Mouse (Mus musculus): ENCODE data around the gene Cyp2ab1. TPM values are rescaled to one million over a fixed set of nuclear protein-coding genes. Genes with fewer than 3 reads are reported as not detected.

The Cyp2ab1 gene
- polyA plus RNA-seq, 1 experiment from 2014 or later, result not detected

DNA sequence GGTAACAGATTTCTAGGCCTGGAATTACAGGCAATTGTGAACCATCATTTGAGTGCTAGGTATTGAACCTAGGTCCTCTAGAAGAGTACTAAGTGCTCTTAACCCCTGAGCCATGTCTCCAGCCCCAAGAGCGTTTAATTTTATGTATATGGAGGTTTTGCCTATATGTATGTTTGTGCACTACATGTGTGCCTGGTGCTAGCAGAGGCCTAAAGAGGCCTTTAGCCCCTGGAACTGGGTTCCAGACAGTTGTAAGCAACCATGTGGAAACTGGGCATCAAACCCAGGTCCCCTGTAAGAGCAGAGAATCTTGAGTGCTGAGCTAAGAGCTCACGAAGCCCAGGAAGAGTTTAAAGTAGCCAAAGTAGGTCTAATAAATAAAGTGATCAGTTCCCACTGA lies 25.1 kb downstream of the Cyp2ab1 start:
- H3K27ac ChIP-seq (ENCODE audit: low read length), result no peak overlapping the region
- no peak overlapping the region for H3K4me3 ChIP-seq (replicated peaks; ENCODE audit: low read length)
- H3K36me3 ChIP-seq (ENCODE audit: control insufficient read depth, insufficient read depth), result peaks cover 14% of the 10 kb centered on the region; the same call in 1 of the 2 replicates
- WGBS, result 97% methylated on average over 2 of the region's 2 CpGs
- no peak overlapping the region for H3K9ac ChIP-seq (replicated peaks; ENCODE audit: low read depth, low read length)
- H3K4me1 ChIP-seq (replicated peaks; ENCODE audit: control insufficient read depth, insufficient read depth, low read length), result peaks cover 16% of the 10 kb centered on the region
- no peaks in the 10 kb centered on the region for H3K27me3 ChIP-seq (replicated peaks; ENCODE audit: control insufficient read depth, insufficient read depth, low read length)
- ATAC-seq, result no peak
- no peak overlapping the region for H3K4me2 ChIP-seq (ENCODE audit: low read length)
- H3K9me3 ChIP-seq (ENCODE audit: control insufficient read depth, low read length), result no peaks in the 10 kb centered on the region

DNA sequence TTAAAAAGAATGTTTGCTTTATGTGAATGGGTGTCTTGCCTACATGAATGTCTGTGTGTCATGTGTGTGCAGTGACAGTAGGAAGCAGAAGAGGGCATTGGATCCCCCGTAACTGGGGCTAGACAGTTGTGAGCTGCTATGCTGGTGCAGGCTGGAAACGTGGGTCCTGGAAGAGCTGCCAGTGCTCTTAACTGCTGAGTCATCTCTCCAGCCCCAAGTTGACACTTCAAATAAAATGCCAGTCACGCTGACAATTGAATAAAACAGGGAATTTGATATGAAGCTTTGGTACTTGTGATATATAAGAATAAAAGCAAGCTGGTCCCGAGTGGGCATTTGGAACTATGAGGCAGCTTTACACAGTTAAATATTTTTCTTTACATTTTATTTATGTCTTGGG lies 45.0 kb downstream of the Cyp2ab1 start:
- no peak for ATAC-seq
- 83% methylated on average over 4 of the region's 4 CpGs for WGBS
- Histone ChIP-seq H3K27ac (ENCODE audit: low read length) (no peak overlapping the region), H3K27me3 (replicated peaks; ENCODE audit: control insufficient read depth, insufficient read depth, low read length) (no peaks in the 10 kb centered on the region), H3K9ac (replicated peaks; ENCODE audit: low read depth, low read length) (no peak overlapping the region), H3K4me3 (replicated peaks; ENCODE audit: low read length) (no peak overlapping the region), H3K36me3 (ENCODE audit: control insufficient read depth, insufficient read depth) (peaks cover 29% of the 10 kb centered on the region), H3K9me3 (ENCODE audit: control insufficient read depth, low read length) (no peaks in the 10 kb centered on the region), H3K4me2 (ENCODE audit: low read length) (no peak overlapping the region), H3K4me1 (replicated peaks; ENCODE audit: control insufficient read depth, insufficient read depth, low read length) (no peaks in the 10 kb centered on the region)

DNA sequence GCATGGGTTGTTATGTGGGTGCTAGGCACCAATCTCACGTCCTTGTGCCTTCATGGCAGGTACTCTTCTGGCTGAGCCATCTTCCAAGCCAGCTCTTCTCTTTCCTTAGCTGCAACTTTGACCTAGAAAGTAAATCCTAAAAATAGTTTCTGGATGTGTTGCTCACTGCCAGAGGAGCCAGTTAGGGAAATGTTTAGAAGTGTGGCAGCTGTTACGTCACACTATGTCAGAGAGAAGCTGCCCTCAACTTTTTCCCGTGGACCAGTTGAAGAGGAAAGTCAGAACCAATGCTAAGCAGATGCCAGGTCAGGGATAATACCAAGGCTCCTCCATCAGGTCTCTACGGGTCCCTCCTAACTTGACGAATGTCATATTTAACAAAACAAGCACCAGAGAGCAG lies 45.8 kb downstream of the Cyp2ab1 start:
- Histone ChIP-seq H3K4me3 (replicated peaks; ENCODE audit: low read length) (no peak overlapping the region), H3K27me3 (replicated peaks; ENCODE audit: control insufficient read depth, insufficient read depth, low read length) (no peaks in the 10 kb centered on the region), H3K9ac (replicated peaks; ENCODE audit: low read depth, low read length) (no peak overlapping the region), H3K36me3 (ENCODE audit: control insufficient read depth, insufficient read depth) (peaks cover 26% of the 10 kb centered on the region), H3K4me1 (replicated peaks; ENCODE audit: control insufficient read depth, insufficient read depth, low read length) (no peaks in the 10 kb centered on the region), H3K4me2 (ENCODE audit: low read length) (no peak overlapping the region), H3K9me3 (ENCODE audit: control insufficient read depth, low read length) (no peaks in the 10 kb centered on the region), H3K27ac (ENCODE audit: low read length) (no peak overlapping the region)
- no peak for ATAC-seq
- WGBS, result 91% methylated on average over 5 of the region's 5 CpGs

DNA sequence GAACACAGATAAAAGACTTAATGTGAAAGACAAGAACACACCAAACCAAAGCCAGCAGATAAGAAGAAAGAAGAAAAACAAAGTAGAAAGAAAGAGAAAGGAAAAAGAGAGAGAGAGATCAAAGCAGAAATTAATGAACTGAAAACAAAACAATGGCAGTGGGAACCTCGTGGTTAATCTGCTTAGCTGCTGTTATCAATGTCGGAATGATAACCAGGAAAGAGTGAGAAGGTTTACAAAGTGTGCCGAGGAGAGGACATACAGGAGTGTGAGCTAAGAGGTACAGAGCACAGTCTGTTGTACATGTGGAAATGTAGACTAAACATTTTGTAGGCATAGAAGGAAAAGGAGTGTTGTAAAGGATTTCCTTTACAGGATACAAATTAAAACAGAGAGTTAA lies 52.2 kb downstream of the Cyp2ab1 start:
- no peak for ATAC-seq
- Histone ChIP-seq H3K4me2 (ENCODE audit: low read length) (no peak overlapping the region), H3K27ac (ENCODE audit: low read length) (no peak overlapping the region), H3K4me3 (replicated peaks; ENCODE audit: low read length) (no peak overlapping the region), H3K36me3 (ENCODE audit: control insufficient read depth, insufficient read depth) (peaks cover 2% of the 10 kb centered on the region; the same call in 1 of the 2 replicates), H3K4me1 (replicated peaks; ENCODE audit: control insufficient read depth, insufficient read depth, low read length) (no peaks in the 10 kb centered on the region), H3K9ac (replicated peaks; ENCODE audit: low read depth, low read length) (no peak overlapping the region), H3K27me3 (replicated peaks; ENCODE audit: control insufficient read depth, insufficient read depth, low read length) (no peaks in the 10 kb centered on the region), H3K9me3 (ENCODE audit: control insufficient read depth, low read length) (no peaks in the 10 kb centered on the region)
- 17% methylated on average over 3 of the region's 3 CpGs for WGBS

DNA sequence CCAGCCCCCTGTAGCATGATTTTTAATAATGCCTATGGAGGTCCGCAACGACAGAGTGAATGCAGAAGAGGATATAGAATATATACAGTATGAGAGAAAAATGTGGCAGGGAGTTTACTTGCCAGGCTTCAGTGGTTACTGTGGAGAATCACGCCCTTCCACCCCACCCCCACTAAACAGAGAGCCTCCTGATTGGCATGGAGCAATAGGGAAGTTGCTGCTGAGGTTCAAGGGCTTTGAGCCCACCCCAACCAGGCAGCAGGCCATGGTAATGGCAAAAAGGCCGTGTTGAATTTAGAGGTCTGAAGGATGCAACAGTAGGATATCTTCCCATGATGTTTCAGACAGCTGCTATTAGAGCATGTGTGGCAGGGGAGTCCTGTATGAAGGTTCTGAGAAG lies 53.9 kb downstream of the Cyp2ab1 start:
- no peak overlapping the region for H3K4me3 ChIP-seq (replicated peaks; ENCODE audit: low read length)
- no peaks in the 10 kb centered on the region for H3K9me3 ChIP-seq (ENCODE audit: control insufficient read depth, low read length)
- ATAC-seq, result no peak
- no peak overlapping the region for H3K4me2 ChIP-seq (ENCODE audit: low read length)
- no peak overlapping the region for H3K27ac ChIP-seq (ENCODE audit: low read length)
- H3K36me3 ChIP-seq (ENCODE audit: control insufficient read depth, insufficient read depth), result no peaks in the 10 kb centered on the region
- 86% methylated on average over 4 of the region's 4 CpGs for WGBS
- no peak overlapping the region for H3K9ac ChIP-seq (replicated peaks; ENCODE audit: low read depth, low read length)
- H3K27me3 ChIP-seq (replicated peaks; ENCODE audit: control insufficient read depth, insufficient read depth, low read length), result no peaks in the 10 kb centered on the region
- H3K4me1 ChIP-seq (replicated peaks; ENCODE audit: control insufficient read depth, insufficient read depth, low read length), result no peaks in the 10 kb centered on the region

DNA sequence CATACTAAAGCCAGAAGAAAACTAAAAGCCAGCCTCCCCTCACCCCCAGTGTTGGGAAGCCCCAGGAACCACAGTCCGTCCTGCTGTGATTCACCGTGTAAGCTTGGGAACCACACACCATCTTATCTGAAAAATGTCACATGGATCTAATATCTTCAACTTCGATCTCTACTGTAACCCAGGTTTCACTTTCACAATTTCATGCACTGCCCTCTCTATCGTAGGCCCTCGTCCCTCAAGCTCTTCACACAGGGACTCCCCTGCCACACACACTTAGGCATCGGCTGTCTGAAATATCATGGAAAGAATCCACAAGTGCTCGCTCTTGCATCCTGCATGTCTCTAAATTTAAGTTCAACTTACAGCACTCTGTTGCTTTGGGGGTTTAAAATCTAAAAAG lies 60.1 kb downstream of the Cyp2ab1 start:
- H3K4me3 ChIP-seq (replicated peaks; ENCODE audit: low read length), result no peak overlapping the region
- no peaks in the 10 kb centered on the region for H3K27me3 ChIP-seq (replicated peaks; ENCODE audit: control insufficient read depth, insufficient read depth, low read length)
- H3K9me3 ChIP-seq (ENCODE audit: control insufficient read depth, low read length), result no peaks in the 10 kb centered on the region
- no peaks in the 10 kb centered on the region for H3K4me1 ChIP-seq (replicated peaks; ENCODE audit: control insufficient read depth, insufficient read depth, low read length)
- no peak overlapping the region for H3K4me2 ChIP-seq (ENCODE audit: low read length)
- ATAC-seq, result no peak
- 90% methylated on average over 7 of the region's 7 CpGs for WGBS
- no peak overlapping the region for H3K9ac ChIP-seq (replicated peaks; ENCODE audit: low read depth, low read length)
- H3K36me3 ChIP-seq (ENCODE audit: control insufficient read depth, insufficient read depth), result no peaks in the 10 kb centered on the region
- no peak overlapping the region for H3K27ac ChIP-seq (ENCODE audit: low read length)

Other genes with a start within 250 kb of the Cyp2ab1 start
- 69.5 and 81.2 TPM in 2 replicates for gene Klhl24, start 227.9 kb downstream of the Cyp2ab1 start, polyA plus RNA-seq (2015; fragmentation: Nextera tagmentation; extraction: Ambion mirVana)
- gene Yeats2, start 184.3 kb downstream of the Cyp2ab1 start, polyA plus RNA-seq (2015; fragmentation: Nextera tagmentation; extraction: Ambion mirVana), result 25.6 and 28.9 TPM in 2 replicates
- gene Map6d1, start 84.0 kb downstream of the Cyp2ab1 start, polyA plus RNA-seq (2015; fragmentation: Nextera tagmentation; extraction: Ambion mirVana), result 2.8 and 4.3 TPM in 2 replicates
- 82.3 and 86.6 TPM in 2 replicates for gene Parl, start 23.0 kb downstream of the Cyp2ab1 start, polyA plus RNA-seq (2015; fragmentation: Nextera tagmentation; extraction: Ambion mirVana)
- 164 and 185 TPM in 2 replicates for gene Abcc5, start 101.0 kb upstream of the Cyp2ab1 start, polyA plus RNA-seq (2015; fragmentation: Nextera tagmentation; extraction: Ambion mirVana)
- 104 and 107 TPM in 2 replicates for gene Eif2b5, start 173.4 kb upstream of the Cyp2ab1 start, polyA plus RNA-seq (2015; fragmentation: Nextera tagmentation; extraction: Ambion mirVana)
- gene Dvl3, start 191.6 kb upstream of the Cyp2ab1 start, polyA plus RNA-seq (2015; fragmentation: Nextera tagmentation; extraction: Ambion mirVana), result 30.6 and 37.0 TPM in 2 replicates
- 1,152 and 1,198 TPM in 2 replicates for gene Ap2m1, start 210.1 kb upstream of the Cyp2ab1 start, polyA plus RNA-seq (2015; fragmentation: Nextera tagmentation; extraction: Ambion mirVana)
- 77.8 and 84.6 TPM in 2 replicates for gene Abcf3, start 223.2 kb upstream of the Cyp2ab1 start, polyA plus RNA-seq (2015; fragmentation: Nextera tagmentation; extraction: Ambion mirVana)

Measured in forebrain, embryonic 16.5 days (tissue).